In the genomic region with DNA sequence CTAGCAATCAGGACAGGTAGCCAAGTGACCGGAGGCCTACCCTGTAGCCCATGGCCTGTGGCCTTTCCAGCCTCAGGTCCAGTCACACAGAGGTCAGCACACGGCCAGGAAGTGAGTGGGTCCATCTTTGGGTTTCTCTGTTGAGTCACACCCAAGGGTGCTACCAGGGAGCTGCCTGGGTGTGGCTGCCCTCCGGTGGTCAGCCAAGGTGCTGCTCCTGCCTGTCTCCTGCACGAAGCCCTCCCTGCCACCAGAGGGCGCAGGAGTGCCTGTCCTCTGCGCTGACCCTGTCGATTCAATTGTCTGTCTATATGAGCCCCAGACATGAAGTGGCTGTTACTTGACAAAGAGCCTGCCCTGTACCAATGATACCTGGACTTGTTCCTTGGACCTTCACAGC, we compare ENCODE assay signal across 8 mouse cellular contexts.
A peak's percentile ranks its signal among the peaks of the same experiment; 100 is the strongest.
DNase-seq lines count a peak whose midpoint lies in the region; ATAC-seq and TF ChIP-seq lines count a peak whose summit lies in the region.

No protein-coding gene starts in this region.

- H3K36me3 ChIP-seq in E14TG2a.4 (ENCODE audit: insufficient read depth, low read length): no peaks in the 10 kb centered on the region
- no peaks in the 10 kb centered on the region for H3K36me3 ChIP-seq in embryonic facial prominence, embryonic 11.5 days (replicated peaks; ENCODE audit: control insufficient read depth, insufficient read depth, low read depth, low read length)
- no peaks in the 10 kb centered on the region for H3K36me3 ChIP-seq in heart, embryonic 12.5 days
- H3K36me3 ChIP-seq in lung, embryonic 16.5 days (ENCODE audit: control insufficient read depth, insufficient read depth, low read length): no peaks in the 10 kb centered on the region

- no peak for ATAC-seq in embryonic facial prominence, embryonic 11.5 days (replicated peaks; ENCODE audit: insufficient number of reproducible peaks, low FRiP score, low TSS enrichment, low read depth)
- 0 out of 2 replicates have a peak, but pooled peaks have one; percentile 24 for ATAC-seq in heart, embryonic 12.5 days (ENCODE audit: insufficient number of reproducible peaks, low FRiP score)
- ATAC-seq in lung, embryonic 16.5 days (ENCODE audit: low read depth): peak; percentile 34; the same call in 1 of the 2 replicates

- H3K4me2 ChIP-seq in embryonic facial prominence, embryonic 11.5 days (ENCODE audit: low read depth, low read length): no peak overlapping the region
- H3K4me2 ChIP-seq in heart, embryonic 12.5 days: no peak overlapping the region
- no peak overlapping the region for H3K4me2 ChIP-seq in lung, embryonic 16.5 days (ENCODE audit: low read depth, low read length)

- no peak overlapping the region for H3K27ac ChIP-seq in embryonic facial prominence, embryonic 11.5 days (replicated peaks; ENCODE audit: low read depth, low read length)
- no peak overlapping the region for H3K27ac ChIP-seq in heart, embryonic 12.5 days (ENCODE audit: poor library complexity, severe bottlenecking)
- no peak overlapping the region for H3K27ac ChIP-seq in lung, embryonic 16.5 days (ENCODE audit: low read length)

- H3K27me3 ChIP-seq in E14TG2a.4 (ENCODE audit: insufficient read depth, low read length): peaks cover 9% of the 10 kb centered on the region; the same call in 1 of the 2 replicates
- no peaks in the 10 kb centered on the region for H3K27me3 ChIP-seq in embryonic facial prominence, embryonic 11.5 days (ENCODE audit: control insufficient read depth, insufficient read depth, low read length)
- no peaks in the 10 kb centered on the region; the same call in 1 of the 2 replicates for H3K27me3 ChIP-seq in heart, embryonic 12.5 days (replicated peaks)
- H3K27me3 ChIP-seq in lung, embryonic 16.5 days (ENCODE audit: control insufficient read depth, insufficient read depth, low read depth, low read length): no peaks in the 10 kb centered on the region

- H3K4me3 ChIP-seq in E14TG2a.4 (replicated peaks; ENCODE audit: low read length): peak overlapping the region; percentile 8; the same call in 1 of the 2 replicates
- H3K4me3 ChIP-seq in embryonic facial prominence, embryonic 11.5 days (ENCODE audit: low read depth, low read length): no peak overlapping the region
- no peak overlapping the region for H3K4me3 ChIP-seq in heart, embryonic 12.5 days
- no peak overlapping the region for H3K4me3 ChIP-seq in lung, embryonic 16.5 days (ENCODE audit: low read length)

- DNase-seq in adrenal gland, postnatal 25 days: peak; percentile 83
- DNase-seq in embryonic facial prominence, embryonic 11.5 days (ENCODE audit: low spot score): peak; percentile 71
- DNase-seq in kidney, postnatal 36 days: peak; percentile 64 to 86
- DNase-seq in retina, embryonic 14.5 days (ENCODE audit: low spot score): peak; percentile 86
- DNase-seq in thymus, postnatal 36 days: peak; percentile 79 to 83

- peak; percentile 91 for TF ChIP-seq CTCF in E14TG2a.4 (conservative IDR thresholded peaks at IDR 0.05; ENCODE audit: low read length)

- WGBS in embryonic facial prominence, embryonic 11.5 days: 19% methylated on average over 7 of the region's 7 CpGs
- 20% methylated on average over 7 of the region's 7 CpGs for WGBS in heart, embryonic 12.5 days
- WGBS in lung, embryonic 16.5 days: 23% methylated on average over 7 of the region's 7 CpGs

- no peak overlapping the region for H3K9ac ChIP-seq in embryonic facial prominence, embryonic 11.5 days (replicated peaks; ENCODE audit: low read length)
- H3K9ac ChIP-seq in heart, embryonic 12.5 days: no peak overlapping the region
- no peak overlapping the region for H3K9ac ChIP-seq in lung, embryonic 16.5 days (ENCODE audit: low read length)

- H3K9me3 ChIP-seq in E14TG2a.4 (ENCODE audit: low read length): no peaks in the 10 kb centered on the region
- H3K9me3 ChIP-seq in embryonic facial prominence, embryonic 11.5 days (replicated peaks; ENCODE audit: control insufficient read depth, low read length): no peaks in the 10 kb centered on the region
- H3K9me3 ChIP-seq in heart, embryonic 12.5 days (replicated peaks): no peaks in the 10 kb centered on the region
- H3K9me3 ChIP-seq in lung, embryonic 16.5 days (ENCODE audit: control insufficient read depth, low read length): no peaks in the 10 kb centered on the region

- H3K4me1 ChIP-seq in E14TG2a.4 (replicated peaks; ENCODE audit: low read depth, low read length): peaks cover 29% of the 10 kb centered on the region
- H3K4me1 ChIP-seq in embryonic facial prominence, embryonic 11.5 days (ENCODE audit: control insufficient read depth, insufficient read depth, low read length): peaks cover 14% of the 10 kb centered on the region
- peaks cover 41% of the 10 kb centered on the region for H3K4me1 ChIP-seq in heart, embryonic 12.5 days (replicated peaks)
- peaks cover 25% of the 10 kb centered on the region for H3K4me1 ChIP-seq in lung, embryonic 16.5 days (replicated peaks; ENCODE audit: control insufficient read depth, insufficient read depth, low read length)
